Mouse (Mus musculus): Measurements from ENCODE around the gene Wipf2. TPM values are rescaled to one million over a fixed set of nuclear protein-coding genes. Genes with fewer than 3 reads are reported as not detected.
"Not testable (repeated sequence)": the region's sequence is repeated elsewhere in the genome, so short reads cannot be mapped to it uniquely, and the experiment has no call there.

Gene Wipf2
- polyA plus RNA-seq (2012; rRNA removed), result 10.1 and 14.0 TPM in 2 replicates

DNA sequence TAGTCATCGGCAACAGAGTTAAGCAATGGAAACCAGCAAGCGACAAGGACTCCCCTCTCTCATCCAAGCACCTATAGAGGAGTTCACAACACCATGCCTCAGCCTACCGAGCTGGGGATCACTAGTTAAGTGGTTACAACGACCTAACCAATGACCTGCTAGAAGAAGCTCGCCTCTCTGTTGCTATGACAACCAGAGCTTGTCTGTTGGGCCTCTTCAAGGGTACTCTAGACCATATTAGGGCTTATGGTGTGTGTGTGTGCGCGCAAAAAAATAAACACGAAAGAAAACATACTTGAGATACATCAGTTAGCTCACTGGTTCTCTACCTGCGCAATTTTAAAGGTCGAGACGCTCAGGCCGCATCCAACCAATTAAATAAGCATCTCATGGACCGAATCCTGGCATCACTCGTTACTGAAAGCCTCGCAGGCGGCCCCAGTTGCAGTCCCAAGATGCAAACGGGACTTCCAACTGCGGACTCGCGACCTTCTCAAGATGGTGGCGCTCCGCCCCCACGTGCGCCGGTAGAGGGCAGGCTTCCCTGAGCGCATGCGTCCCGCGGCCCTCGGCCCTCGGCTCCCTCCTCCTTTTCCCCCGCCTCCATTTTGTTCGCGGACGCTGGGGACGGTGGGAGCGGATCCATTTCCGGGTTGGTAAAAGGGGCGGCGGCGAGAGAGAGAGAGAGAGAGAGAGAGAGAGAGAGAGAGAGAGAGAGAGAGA is at the start of gene Wipf2:
TSS of gene Wipf2 (plus strand) at position 611 of the 723 bp plus-strand sequence.
- Histone ChIP-seq H3K4me1 (ENCODE audit: control insufficient read depth, insufficient read depth, low read length) (no peaks in the 10 kb centered on the region; the same call in 1 of the 2 replicates), H3K4me3 (replicated peaks; ENCODE audit: extremely low read depth, low read depth, low read length) (peak within 1 kb of the TSS; percentile 91)
- WGBS, result 6% methylated on average over 41 of the region's 41 CpGs
- TF ChIP-seq CTCF (IDR thresholded peaks at IDR 0.05; ENCODE audit: insufficient read depth, low read length), result peak; percentile 33
- peak; percentile 52; the same call in 1 of the 2 replicates for TF ChIP-seq POLR2A (IDR thresholded peaks at IDR 0.05; ENCODE audit: borderline replicate concordance, extremely low read depth, low read depth, low read length)
- DNase-seq, result peak; percentile 93

DNA sequence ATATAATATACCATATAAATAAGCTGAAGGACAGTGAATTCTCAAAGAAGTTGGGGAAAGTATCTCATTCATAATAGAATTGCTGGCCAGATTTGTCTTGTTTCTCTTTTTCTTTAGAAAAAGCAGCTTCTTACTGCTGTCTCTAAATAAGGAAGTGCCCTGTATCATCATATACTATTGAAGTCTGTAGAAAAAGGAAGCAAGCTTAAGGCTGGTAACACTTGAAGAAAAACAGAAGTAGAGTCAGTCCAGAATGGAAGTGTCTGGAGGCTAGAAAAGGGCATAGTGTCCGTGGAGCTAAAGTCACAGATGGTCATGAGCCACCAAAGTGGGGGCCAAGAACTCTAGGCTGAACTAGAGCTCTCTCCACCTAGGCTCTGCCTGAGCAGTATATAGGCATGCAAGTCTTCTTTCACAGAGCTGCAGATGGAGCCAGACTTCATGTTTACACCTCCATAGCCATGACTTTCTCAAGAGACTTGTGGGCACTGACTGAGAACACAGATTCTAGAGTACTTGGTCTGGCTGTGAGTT is 46.7 kb upstream of the Wipf2 start:
- H3K4me3 ChIP-seq (replicated peaks; ENCODE audit: extremely low read depth, low read depth, low read length), result no peak overlapping the region
- no peak for DNase-seq
- WGBS, result 92% methylated on average over 1 of the region's 1 CpGs

DNA sequence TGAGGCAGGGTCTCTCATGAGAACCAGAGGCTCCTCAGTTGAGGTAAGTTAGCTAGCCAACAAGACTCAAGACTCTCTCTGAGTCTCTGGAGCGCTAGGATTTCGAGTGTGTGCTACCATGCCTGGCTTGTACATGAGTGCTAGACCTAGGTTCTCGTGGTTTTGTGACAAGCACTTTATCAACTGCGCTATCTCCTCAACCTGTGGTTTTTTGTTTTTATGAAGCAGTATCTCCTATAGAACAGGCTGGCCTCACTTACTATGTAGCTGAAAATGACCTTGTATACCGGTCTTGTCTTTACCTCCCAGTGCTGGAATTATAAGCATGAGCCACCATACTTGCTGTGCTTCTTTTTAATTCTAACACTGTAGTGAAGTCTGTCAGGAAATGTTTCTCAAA is 42.5 kb upstream of the Wipf2 start:
- DNase-seq, result no peak
- TF ChIP-seq POLR2A (IDR thresholded peaks at IDR 0.05; ENCODE audit: borderline replicate concordance, extremely low read depth, low read depth, low read length), result no peak
- TF ChIP-seq CTCF (IDR thresholded peaks at IDR 0.05; ENCODE audit: insufficient read depth, low read length), result no peak
- no peaks in the 10 kb centered on the region for H3K4me1 ChIP-seq (ENCODE audit: control insufficient read depth, insufficient read depth, low read length)
- WGBS, result 90% methylated on average over 5 of the region's 5 CpGs
- H3K4me3 ChIP-seq (replicated peaks; ENCODE audit: extremely low read depth, low read depth, low read length), result no peak overlapping the region

More for the DNA sequence above, 46.7 kb upstream of the Wipf2 start:
- TF ChIP-seq CTCF (IDR thresholded peaks at IDR 0.05; ENCODE audit: insufficient read depth, low read length), result no peak
- H3K4me1 ChIP-seq (ENCODE audit: control insufficient read depth, insufficient read depth, low read length), result no peaks in the 10 kb centered on the region

DNA sequence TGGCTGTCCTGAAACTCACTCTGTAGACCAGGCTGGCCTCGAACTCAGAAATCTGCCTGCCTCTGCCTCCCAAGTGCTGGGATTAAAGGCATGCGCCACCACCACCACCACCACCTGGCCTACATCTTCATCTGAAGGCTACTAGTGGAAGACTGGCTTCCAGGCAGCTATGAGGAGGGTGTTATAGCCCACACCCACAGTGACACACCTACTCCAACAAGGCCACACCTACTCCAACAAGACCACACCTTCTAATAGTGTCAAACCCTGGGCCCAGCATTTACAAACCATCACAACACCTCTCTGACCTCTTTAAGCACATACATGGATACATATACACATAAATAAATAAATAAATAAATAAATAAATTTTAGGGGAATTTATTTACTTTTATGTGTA is 37.4 kb upstream of the Wipf2 start:
- 96% methylated on average over 2 of the region's 2 CpGs for WGBS
- not testable (repeated sequence) for H3K4me3 ChIP-seq (replicated peaks; ENCODE audit: extremely low read depth, low read depth, low read length); DNase-seq; H3K4me1 ChIP-seq (ENCODE audit: control insufficient read depth, insufficient read depth, low read length)

DNA sequence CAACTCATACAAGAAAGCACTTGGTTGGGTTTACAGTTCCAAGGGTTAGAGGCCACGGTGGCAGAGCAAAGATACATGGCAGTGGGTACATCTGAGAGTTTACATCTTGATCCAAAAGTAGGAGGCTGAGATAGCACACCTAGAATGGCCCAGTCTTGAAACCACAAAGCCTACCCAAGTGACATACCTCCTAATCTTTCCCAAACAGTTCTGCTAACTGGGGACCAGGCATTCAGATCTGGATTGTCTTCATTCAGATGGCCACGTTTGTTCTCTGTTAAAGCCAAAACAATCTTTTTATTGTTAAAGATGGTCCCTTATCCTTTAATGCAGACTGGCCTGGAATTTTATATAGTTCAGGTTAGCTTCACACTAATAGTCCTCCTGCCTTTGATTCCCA is 35.6 kb upstream of the Wipf2 start:
- peaks cover 7% of the 10 kb centered on the region for H3K4me1 ChIP-seq (ENCODE audit: control insufficient read depth, insufficient read depth, low read length)
- WGBS, result 84% methylated on average over 2 of the region's 2 CpGs
- DNase-seq, result no peak
- TF ChIP-seq CTCF (IDR thresholded peaks at IDR 0.05; ENCODE audit: insufficient read depth, low read length) (no peak), POLR2A (IDR thresholded peaks at IDR 0.05; ENCODE audit: borderline replicate concordance, extremely low read depth, low read depth, low read length) (no peak)
- no peak overlapping the region for H3K4me3 ChIP-seq (replicated peaks; ENCODE audit: extremely low read depth, low read depth, low read length)

DNA sequence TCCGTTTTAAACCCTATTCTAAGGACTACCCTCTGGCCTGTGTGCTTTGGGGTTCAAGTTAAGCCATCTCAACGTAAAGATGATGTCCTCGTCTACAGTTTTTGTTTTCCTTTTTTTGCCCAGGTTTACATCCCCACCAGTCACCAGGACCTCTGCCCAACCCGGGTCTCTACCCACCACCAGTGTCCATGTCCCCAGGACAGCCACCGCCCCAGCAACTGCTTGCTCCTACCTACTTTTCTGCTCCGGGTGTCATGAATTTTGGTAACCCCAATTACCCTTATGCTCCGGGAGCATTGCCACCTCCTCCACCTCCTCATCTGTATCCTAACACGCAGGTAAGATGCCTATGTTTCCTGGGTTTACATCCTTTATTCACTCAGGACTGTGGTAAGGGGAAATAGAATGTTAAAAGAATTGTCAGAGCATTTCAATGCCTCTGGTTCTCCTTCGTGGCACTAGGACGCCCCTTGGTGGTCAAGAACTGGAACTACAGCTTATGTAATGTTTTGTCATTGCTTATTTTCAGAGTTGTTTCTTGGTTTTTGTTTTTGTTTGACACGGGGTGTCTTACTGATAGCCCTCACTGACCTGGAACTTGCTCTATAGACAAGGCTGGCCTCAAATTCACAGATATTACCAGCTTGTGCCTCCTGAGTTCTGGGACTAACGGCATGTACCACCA is 34.2 kb upstream of the Wipf2 start:
- H3K4me1 ChIP-seq (ENCODE audit: control insufficient read depth, insufficient read depth, low read length), result peaks cover 7% of the 10 kb centered on the region
- TF ChIP-seq CTCF (IDR thresholded peaks at IDR 0.05; ENCODE audit: insufficient read depth, low read length) (peak; percentile 63), POLR2A (IDR thresholded peaks at IDR 0.05; ENCODE audit: borderline replicate concordance, extremely low read depth, low read depth, low read length) (no peak)
- 62% methylated on average over 12 of the region's 12 CpGs for WGBS
- H3K4me3 ChIP-seq (replicated peaks; ENCODE audit: extremely low read depth, low read depth, low read length), result no peak overlapping the region
- DNase-seq, result no peak

DNA sequence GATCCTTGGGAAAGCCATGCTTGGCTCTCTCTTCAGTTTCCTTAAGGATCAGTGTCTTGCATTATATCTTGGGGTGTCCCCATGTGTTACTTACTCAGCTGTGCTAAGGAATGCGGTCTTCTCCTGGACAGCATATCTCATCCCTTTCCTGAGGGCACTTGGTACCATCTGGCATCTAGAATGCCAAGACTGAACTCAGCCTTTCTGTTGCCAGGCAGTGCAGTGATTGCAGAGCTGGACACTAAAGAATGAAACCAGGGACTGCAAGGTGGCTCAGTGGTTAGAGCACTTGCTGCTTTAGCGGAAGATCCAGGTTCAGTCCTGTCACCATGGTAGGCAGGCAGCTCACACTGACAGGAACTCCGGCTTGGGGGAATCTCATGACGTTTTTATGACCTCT is 33.6 kb upstream of the Wipf2 start:
- Histone ChIP-seq H3K4me1 (ENCODE audit: control insufficient read depth, insufficient read depth, low read length) (peaks cover 7% of the 10 kb centered on the region), H3K4me3 (replicated peaks; ENCODE audit: extremely low read depth, low read depth, low read length) (no peak overlapping the region)
- no peak for DNase-seq
- TF ChIP-seq POLR2A (IDR thresholded peaks at IDR 0.05; ENCODE audit: borderline replicate concordance, extremely low read depth, low read depth, low read length), result no peak
- TF ChIP-seq CTCF (IDR thresholded peaks at IDR 0.05; ENCODE audit: insufficient read depth, low read length), result no peak
- WGBS, result 58% methylated on average over 4 of the region's 4 CpGs

DNA sequence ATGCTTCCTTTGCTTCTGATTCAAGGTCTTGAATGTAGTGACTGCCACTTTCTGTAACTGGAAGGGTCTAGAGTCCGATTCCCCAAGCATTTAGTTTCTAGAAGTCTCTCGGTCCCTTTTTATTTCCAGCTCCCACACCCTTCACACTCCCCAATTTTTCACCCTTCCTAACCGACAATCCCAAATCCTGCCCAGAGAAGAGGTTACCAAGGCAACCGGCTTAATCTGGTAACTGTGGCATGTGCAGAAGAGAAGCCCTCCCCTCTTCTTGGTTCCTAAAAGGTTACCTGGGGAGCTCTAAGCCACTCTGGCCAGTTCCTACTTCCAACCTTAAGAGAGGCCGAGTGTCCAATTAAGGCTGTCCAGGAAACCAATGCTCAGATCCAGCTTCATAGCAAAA is 28.1 kb upstream of the Wipf2 start:
- H3K4me3 ChIP-seq (replicated peaks; ENCODE audit: extremely low read depth, low read depth, low read length), result no peak overlapping the region
- WGBS, result 54% methylated on average over 5 of the region's 5 CpGs
- DNase-seq, result no peak
- H3K4me1 ChIP-seq (ENCODE audit: control insufficient read depth, insufficient read depth, low read length), result peaks cover 4% of the 10 kb centered on the region
- TF ChIP-seq CTCF (IDR thresholded peaks at IDR 0.05; ENCODE audit: insufficient read depth, low read length) (no peak), POLR2A (IDR thresholded peaks at IDR 0.05; ENCODE audit: borderline replicate concordance, extremely low read depth, low read depth, low read length) (no peak)

DNA sequence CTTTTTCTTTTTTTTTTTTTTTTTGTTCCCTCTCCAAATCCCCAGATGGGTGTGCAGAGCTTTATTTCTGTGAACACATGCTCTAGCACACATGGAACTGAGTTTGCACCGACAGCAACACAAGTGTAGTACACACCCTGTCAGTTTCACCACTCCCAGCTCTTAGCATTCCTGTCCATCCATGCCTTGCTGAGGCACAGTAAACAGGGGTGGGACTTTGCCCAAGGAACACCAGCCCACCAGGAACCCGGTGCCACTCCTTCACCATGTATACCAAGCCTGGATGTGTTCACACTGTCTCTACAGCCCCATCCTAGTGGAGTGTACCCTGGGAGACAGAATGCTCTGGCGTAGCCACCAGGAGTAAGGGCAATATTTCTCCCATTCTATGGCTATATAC is 27.7 kb upstream of the Wipf2 start:
- no peak overlapping the region for H3K4me3 ChIP-seq (replicated peaks; ENCODE audit: extremely low read depth, low read depth, low read length)
- peaks cover 4% of the 10 kb centered on the region for H3K4me1 ChIP-seq (ENCODE audit: control insufficient read depth, insufficient read depth, low read length)
- WGBS, result 46% methylated on average over 3 of the region's 3 CpGs
- TF ChIP-seq POLR2A (IDR thresholded peaks at IDR 0.05; ENCODE audit: borderline replicate concordance, extremely low read depth, low read depth, low read length) (no peak), CTCF (IDR thresholded peaks at IDR 0.05; ENCODE audit: insufficient read depth, low read length) (no peak)
- no peak for DNase-seq

DNA sequence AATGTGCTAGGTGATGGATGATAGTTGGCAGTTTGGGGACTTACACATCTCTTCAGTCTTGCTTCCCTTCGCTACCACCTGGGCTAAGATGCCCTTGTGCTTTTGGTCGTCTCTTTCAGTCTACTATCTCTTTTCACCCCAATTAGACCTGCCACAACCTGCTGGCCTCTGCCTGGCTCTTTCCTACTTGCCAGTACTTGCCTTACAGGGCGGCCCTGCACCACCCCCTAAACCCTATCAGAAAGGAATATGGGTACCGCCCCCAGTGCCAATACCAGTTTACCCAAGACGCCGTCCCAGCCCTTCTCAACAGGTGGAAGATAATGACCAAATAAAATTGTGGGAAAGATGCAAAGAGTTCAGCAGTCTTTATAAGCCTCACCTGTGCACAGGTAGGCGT is 27.3 kb upstream of the Wipf2 start:
- 28% methylated on average over 7 of the region's 7 CpGs for WGBS
- no peak for TF ChIP-seq POLR2A (IDR thresholded peaks at IDR 0.05; ENCODE audit: borderline replicate concordance, extremely low read depth, low read depth, low read length)
- no peak overlapping the region for H3K4me3 ChIP-seq (replicated peaks; ENCODE audit: extremely low read depth, low read depth, low read length)
- peaks cover 4% of the 10 kb centered on the region for H3K4me1 ChIP-seq (ENCODE audit: control insufficient read depth, insufficient read depth, low read length)
- no peak for DNase-seq
